Mouse (Mus musculus): Measurements from ENCODE around the gene Tmco4.

- TF ChIP-seq CTCF (IDR thresholded peaks at IDR 0.05; ENCODE audit: insufficient read depth, low read depth, low read length) = no peak
- no peak for TF ChIP-seq POLR2A (IDR thresholded peaks at IDR 0.05; ENCODE audit: insufficient read depth, low read depth, low read length)
These were observed 127.6 kb downstream of the Tmco4 start for GRCm38 (mm10) chr4:139100326-139100725.

Data from olfactory bulb, adult 2 months (tissue).